Mouse (Mus musculus) small intestine, adult 2 months (tissue): ENCODE data around the gene Map2k5.

ENCODE experiments used
- CTCF ChIP-seq: fragments of 200-500 bp; IDR thresholded peaks from 2 replicates; pipeline ENCODE4 v1.5.1; 2012; ENCODE audit warnings: low read depth, mild to moderate bottlenecking, control low read depth, inconsistent platforms, low read length, moderate library complexity, mixed read lengths; ENCODE audit not compliant: insufficient replicate concordance, insufficient read length; ENCODE audit errors: extremely low read depth
- POLR2A ChIP-seq: fragments of 200-500 bp; IDR thresholded peaks from 2 replicates; pipeline ENCODE4 v1.6.1; 2012; ENCODE audit warnings: low read depth, mild to moderate bottlenecking, control low read depth, inconsistent platforms, low read length, moderate library complexity

GRCm38 (mm10) chr9:63372541-63372940, 5.2 kb downstream of the Map2k5 start:
- TF ChIP-seq CTCF (no peak), POLR2A (no peak)
